8 mouse cellular contexts compared by ENCODE assay signal in the genomic region with DNA sequence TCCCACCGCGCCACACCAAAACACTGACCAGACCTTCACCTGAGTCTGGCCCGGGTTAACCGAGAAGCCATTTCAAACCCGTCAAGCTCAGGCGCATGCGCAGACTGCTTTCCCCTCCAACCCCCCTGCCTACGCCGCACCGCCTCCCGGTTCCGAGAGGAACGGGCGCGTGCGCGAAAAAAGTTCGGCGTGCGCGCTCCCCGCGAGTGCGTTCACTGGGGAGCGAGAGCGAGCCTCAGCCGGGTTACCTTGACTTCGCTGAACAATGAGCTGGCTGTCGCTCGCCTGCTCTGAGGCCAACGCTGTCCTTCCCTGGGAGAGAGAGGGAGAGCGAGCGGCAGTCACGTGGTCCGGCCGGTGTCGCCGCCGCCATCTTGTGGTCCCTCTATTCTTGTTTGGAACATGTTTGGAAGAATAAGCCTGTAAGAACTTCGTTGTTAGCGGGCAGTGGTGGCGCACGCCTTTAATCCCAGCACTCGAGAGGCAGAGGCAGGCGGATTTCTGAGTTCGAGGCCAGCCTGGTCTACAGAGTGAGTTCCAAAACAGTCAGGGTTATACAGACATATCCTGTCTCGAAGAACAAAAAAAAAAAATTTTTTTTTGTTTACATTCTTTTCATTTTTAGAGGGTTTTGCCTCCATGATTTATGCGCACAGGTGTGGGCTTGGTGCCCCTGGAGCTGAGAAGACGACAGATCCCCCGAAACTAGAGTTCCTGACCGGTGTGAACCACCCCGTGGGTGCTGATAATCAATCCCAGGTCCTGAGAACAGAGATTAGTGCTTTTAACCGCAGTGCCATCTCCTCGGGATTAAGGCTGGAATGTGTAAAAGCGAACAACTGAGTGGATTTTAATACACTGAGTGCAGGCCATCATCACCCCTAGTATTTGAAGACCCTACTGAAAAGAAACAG. TPM values are rescaled to one million over a fixed set of nuclear protein-coding genes. Genes with fewer than 3 reads are reported as not detected.
A peak's percentile ranks its signal among the peaks of the same experiment; 100 is the strongest.
DNase-seq lines count a peak whose midpoint lies in the region; ATAC-seq lines count a peak whose summit lies in the region.

A gene (minus strand): TSS at position 110 of the 914 bp plus-strand sequence.

- DNase-seq in adrenal gland, adult (ENCODE audit: inconsistent age in 2 of 2, low spot score in 1 of 2), result peak; percentile 99
- DNase-seq in embryo, embryonic 10.5 days (ENCODE audit: low spot score), result peak; percentile 99
- DNase-seq in gastrocnemius, postnatal 14 days, result peak; percentile 99
- peak; percentile 95 to 99 for DNase-seq in left cerebral cortex, postnatal 10 days (ENCODE audit: extremely low spot score in 1 of 2, low spot score in 2 of 2)
- DNase-seq in right cerebral cortex, postnatal 25 days, result peak; percentile 98
- peak; percentile 98 to 99 for DNase-seq in urinary bladder, postnatal 4 days (ENCODE audit: low spot score in 2 of 2)

- intact Hi-C loops in gastrocnemius, postnatal 14 days (cut with DNase I; ENCODE audit: low total_unique reads), result no loop called here
- intact Hi-C loops in left cerebral cortex, postnatal 10 days (cut with DNase I), result no loop called here

- peak; percentile 99 for ATAC-seq in inflammation-experienced regulatory T-cells, adult 6 months
- ATAC-seq in megakaryocyte-erythroid progenitor cell, adult 5-6 weeks (replicated peaks; ENCODE audit: low FRiP score, low TSS enrichment, poor library complexity, severe bottlenecking), result peak; percentile 99

RNA-seq across cellular contexts. Expression of the gene that starts here (rescaled TPM):
- 10 to 100 TPM; 27.3 to 31.0 TPM for total RNA-seq in gastrocnemius, postnatal 14 days (2021)
- polyA plus RNA-seq in inflammation-experienced regulatory T-cells, adult 6 months (2017; shearing (Covaris generic)), result 100 to 1,000 TPM; 122 to 149 (median 137) TPM
- total RNA-seq in left cerebral cortex, postnatal 10 days (2021), result 10 to 100 TPM; 58.6 to 61.7 TPM
- 139 and 161 TPM in 2 replicates for total RNA-seq in megakaryocyte-erythroid progenitor cell, adult 5-6 weeks (2014; fragmentation: Nextera tagmentation)
- 144 and 200 TPM in 2 replicates for total RNA-seq in megakaryocyte-erythroid progenitor cell, adult 5-6 weeks (2017)

Comparison
In these comparisons a context has a peak if more than half of its experiments do, and no peak if none do; other contexts are left out.
1. Peak in every context shown above with its lines: DNase-seq and ATAC-seq.